Mouse (Mus musculus): ENCODE results near the gene Nipsnap2.
"Not testable (repeated sequence)": the region's sequence is repeated elsewhere in the genome, so short reads cannot be mapped to it uniquely, and the experiment has no call there.

Nipsnap2 gene

DNA sequence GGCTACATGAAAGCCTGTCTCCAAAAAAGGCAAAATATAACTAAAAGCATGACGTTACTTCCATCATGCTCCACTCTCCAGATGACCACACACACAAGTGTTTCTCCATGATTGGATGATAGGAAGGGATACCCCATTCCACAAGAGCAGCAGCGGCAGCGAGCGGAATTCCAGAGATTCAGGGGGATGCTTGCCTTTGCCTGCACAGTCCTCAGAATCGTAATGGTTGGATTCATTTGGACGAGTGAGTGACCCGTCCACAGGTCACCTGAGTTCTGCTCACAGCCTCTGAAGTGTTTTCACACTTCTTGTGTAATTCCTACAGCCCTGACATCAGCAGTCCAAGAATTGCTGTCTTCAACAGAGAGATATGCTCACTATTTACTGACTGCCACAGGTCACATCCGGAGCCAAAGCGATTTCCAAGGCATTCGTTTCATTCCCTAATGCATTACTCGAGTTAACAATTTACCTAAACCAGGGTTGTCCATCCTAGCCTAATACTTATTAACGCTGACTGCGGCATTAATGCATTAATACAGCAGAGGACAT is 35.1 kb downstream of the Nipsnap2 start:
- no peak for DNase-seq (ENCODE audit: extremely low spot score, low spot score)

- no peak for DNase-seq (ENCODE audit: extremely low spot score, low spot score)
Observed at GRCm38 (mm10) chr5:129761865-129762540, 37.1 kb downstream of the Nipsnap2 start.

- DNase-seq (ENCODE audit: extremely low spot score, low spot score): no peak
Observed at GRCm38 (mm10) chr5:129770443-129771355, 45.8 kb downstream of the Nipsnap2 start.

DNA sequence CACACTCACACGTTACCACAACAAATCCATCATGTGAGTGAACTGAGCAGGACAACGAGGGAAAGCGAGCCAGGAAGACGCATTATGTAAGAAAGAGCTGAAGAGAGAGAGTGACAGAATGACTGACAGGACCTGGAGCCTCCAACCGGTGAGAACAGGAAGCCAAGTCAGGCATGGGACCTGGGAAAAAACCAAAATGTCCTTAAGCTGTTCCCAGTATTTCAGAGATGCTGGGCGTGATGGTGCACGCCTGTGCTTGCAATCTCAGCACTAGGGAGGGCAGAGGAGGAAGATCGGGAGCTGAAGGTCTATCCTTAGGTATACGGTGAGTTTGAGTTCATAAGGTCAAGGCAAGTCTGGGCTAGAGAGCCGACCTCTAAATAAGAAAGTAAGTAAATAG is 47.6 kb downstream of the Nipsnap2 start:
- DNase-seq (ENCODE audit: extremely low spot score, low spot score): no peak

DNA sequence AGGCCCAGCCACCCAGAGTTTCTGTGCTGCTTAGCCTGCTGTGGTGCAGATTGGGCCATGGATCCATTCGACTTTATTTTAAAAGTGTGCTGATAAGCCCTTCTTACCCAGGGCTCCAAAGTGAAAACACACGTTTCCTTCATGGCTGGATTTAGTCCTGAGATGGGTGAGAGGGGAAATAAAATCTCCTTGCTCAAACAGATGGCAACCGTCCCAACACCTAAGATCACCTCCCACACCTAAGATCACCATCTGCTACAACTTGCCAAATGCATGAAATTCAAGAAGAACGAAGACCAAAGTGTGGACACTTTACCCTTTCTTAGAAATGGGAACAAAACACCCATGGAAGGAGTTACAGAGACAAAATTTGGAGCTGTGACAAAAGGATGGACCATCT is 48.5 kb downstream of the Nipsnap2 start:
- DNase-seq (ENCODE audit: extremely low spot score, low spot score): not testable (repeated sequence)

- DNase-seq (ENCODE audit: extremely low spot score, low spot score): no peak
Observed at GRCm38 (mm10) chr5:129774661-129775060, 49.8 kb downstream of the Nipsnap2 start.

DNA sequence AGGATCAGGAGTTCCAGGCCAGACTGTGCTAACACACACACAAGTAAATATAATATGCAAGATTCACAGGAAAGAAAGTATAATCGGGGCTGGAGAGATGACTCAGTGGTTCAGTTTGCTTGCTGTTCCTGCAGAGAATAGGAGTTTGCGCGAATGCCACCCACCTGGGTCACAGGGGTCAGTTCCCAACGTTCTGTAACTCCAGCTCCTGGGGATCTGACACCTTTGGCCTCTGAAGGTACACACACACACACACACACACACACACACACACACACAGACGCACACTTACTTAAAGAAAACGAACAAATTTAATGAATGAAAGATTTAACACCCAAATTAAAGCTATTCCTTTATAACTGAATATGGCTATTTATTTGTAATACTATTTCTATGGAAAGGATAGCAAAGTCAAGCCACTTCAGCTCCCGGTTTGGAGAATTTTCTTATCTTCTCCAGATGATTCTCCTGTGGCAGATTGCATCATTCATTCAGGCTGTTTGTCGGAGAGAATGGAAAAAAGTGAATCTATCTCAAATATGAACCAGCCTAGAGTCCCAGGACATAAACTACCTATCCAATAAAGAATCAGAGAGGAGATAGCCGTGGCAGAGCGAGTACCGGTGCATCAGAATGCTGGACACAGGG is 53.6 kb downstream of the Nipsnap2 start:
- no peak for DNase-seq (ENCODE audit: extremely low spot score, low spot score)

- DNase-seq (ENCODE audit: extremely low spot score, low spot score): peak; percentile 72
Observed at GRCm38 (mm10) chr5:129778996-129779716, 54.3 kb downstream of the Nipsnap2 start.

DNA sequence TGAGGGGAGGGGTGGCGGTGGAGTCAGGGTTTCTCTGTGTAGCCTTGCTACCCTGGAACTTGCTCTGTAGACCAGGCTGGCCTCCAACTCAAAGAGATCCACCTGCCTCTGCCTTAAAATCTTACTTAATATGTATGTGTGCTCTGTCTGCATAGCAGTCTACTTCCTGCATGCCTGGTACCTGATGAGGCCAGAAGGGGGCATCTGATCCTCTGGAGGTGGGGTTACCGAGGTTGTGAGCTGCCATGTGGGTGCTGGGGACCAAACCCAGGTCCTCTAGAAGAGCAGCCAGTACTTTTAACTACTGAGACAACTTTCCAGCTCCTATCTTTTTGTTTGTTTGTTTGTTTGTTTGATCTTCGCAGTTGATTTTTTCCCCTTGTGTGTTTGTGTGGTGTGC is 55.3 kb downstream of the Nipsnap2 start:
- no peak for DNase-seq (ENCODE audit: extremely low spot score, low spot score)

- DNase-seq (ENCODE audit: extremely low spot score, low spot score): no peak
Observed at GRCm38 (mm10) chr5:129782211-129782610, 57.3 kb downstream of the Nipsnap2 start.

DNA sequence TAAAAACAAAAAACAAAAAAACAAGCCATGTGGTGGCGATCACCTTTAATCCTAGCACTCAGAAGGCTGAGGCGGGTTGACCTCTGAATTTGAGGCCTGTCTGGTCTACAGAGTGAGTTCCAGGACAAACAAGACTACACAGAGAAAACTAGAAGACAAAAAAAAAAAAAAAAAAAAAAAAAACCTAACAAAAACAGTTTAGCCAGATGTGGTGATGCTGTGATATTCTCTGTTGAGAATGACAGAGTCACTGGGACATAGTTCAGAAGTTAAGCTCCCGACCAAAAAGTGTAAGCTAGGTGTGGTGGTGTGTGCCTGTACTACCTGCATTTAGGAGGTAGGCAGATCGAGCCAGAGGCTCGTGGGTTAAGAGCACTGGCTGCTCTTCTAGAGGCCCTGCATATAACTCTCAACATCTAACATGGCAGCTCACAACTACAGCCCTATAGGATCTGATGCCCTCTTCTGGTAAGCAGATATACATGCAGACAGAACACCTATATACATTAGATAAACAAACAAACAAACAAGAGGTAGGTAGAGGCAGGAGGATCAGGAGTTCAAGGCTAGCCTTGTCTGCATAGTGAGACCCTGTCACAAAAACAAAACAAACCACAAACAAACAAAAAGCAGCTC is 60.5 kb downstream of the Nipsnap2 start:
- DNase-seq (ENCODE audit: extremely low spot score, low spot score): no peak

DNA sequence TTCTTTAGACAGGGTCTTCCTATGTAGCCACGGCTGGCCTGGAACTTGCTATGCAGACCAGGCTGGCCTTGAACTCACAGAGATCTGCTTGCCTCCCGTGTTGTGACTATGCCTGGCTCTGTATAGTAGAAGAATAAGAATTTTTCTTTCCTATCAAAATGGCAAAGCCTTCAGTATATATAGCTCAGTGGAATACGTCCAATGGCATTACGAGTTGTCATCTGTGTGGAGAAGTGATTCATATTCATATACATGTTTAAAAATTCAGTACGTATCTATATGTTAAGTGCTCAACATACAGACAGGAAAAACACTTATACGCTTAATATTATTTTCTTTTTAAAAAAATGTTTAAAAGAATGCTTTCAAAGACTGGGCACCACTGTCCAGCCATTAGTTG is 61.3 kb downstream of the Nipsnap2 start:
- DNase-seq (ENCODE audit: extremely low spot score, low spot score): no peak

DNA sequence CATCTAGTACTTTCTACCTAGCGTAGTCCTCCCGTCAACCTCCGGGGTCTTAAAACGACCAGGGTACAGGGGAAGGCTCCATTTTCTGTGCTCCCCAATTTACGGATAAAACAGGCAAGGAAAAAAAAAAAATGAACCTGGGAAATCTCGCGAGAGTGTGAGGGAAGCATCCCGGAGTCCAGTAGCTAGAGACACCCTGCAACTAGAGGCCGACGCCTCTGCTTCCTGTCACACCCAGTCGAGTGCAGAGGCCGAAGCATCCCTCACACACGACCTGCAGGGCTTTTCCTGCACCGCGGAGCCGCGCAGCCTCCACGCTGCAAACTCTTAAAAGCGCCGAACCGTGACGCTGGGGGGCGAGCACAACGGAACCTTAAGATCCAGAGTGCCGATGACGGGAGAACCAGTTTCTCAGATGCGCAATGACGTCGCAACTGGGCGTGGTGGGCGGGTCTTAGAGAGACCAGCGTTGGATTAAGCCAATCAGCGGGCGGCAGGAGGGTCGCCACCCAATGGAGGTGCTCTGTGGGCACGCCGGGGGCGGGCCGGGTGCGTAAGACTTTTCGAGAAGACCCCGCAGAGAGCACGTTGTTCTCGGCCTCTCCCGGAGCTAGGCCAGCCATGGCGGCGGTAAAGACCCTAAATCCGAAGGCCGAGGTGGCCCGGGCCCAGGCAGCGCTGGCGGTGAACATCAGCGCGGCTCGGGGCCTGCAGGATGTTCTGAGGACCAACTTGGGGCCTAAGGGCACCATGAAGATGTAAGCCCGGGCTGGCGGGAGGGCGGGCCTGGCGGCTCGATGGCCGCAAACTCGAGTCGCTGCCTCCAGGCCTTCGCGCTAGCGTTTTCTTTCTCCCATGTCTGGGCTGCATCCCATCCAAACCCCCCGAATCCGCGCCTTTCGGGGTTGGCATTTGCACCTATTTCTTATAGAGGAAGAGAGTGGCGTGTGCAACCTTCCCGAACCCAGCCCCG is 62.2 kb downstream of the Nipsnap2 start, which contains the start of gene Psph:
Gene Psph (minus strand): TSS at position 632 of the 973 bp plus-strand sequence.
- DNase-seq (ENCODE audit: extremely low spot score, low spot score): peak; percentile 99

DNA sequence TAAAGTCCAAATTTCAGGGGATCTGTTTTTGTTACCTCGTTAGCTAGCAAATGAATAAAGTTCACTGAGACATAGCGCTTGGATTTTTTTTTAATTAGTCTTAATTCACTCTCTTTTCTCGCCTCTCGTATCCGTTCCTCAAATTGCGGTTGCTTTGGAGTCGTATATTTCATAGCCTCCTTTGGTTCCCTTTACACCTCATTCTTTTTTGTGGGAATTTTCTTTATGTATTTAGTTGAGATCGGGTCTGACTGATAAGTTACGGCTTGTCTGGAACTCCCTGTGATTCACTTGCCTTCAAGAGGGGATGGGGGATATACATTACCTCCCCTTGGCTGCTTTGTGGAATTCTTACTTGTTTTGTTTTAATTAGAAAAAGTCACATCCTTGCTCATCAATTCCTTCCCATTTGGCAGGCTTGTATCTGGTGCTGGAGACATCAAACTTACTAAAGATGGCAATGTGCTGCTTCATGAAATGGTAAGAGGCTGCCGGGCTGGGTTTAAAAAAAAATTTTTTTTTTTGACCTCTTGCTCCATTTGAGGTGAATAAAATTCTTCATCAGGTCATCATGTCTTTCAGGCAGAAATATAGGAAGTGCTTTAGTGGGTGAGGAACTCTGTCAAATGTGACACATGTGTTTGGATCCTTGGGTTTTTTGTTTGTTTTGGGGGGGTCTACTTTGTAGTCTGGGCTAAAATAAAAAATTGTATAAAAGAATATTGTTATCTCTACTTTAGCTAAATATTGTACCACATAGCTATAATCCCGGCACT is 63.1 kb downstream of the Nipsnap2 start:
- no peak for DNase-seq (ENCODE audit: extremely low spot score, low spot score)

DNA sequence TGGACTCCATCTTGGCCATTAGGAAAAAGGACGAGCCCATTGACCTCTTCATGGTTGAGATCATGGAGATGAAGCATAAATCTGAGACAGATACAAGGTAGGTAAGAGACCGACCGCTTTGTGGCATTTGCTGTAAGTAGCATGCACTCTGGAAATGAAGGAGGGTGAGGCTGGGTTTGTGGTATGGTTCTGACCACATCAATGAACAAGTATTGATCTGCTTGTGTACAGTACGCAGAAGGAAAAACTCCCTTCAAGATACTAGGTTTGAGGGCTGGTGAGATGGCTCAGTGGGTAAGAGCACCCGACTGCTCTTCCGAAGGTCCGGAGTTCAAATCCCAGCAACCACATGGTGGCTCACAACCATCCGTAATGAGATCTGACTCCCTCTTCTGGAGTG is 65.7 kb downstream of the Nipsnap2 start:
- not testable (repeated sequence) for DNase-seq (ENCODE audit: extremely low spot score, low spot score)
